Mouse (Mus musculus) ES-E14 (cell line): Measurements from ENCODE around the gene Samt1.
"Not testable (repeated sequence)": the region's sequence is repeated elsewhere in the genome, so short reads cannot be mapped to it uniquely, and the experiment has no call there.

ENCODE experiments used
- CHD2 ChIP-seq: IDR thresholded peaks from 2 replicates; pipeline ENCODE4 v1.6.1; 2014; ENCODE audit warnings: mild to moderate bottlenecking, low read depth, low read length, inconsistent platforms
- HCFC1 ChIP-seq: IDR thresholded peaks from 2 replicates; pipeline ENCODE4 v1.6.1; 2012; ENCODE audit warnings: low read length, inconsistent platforms, borderline replicate concordance; ENCODE audit not compliant: insufficient read depth
- MAFK ChIP-seq: IDR thresholded peaks from 2 replicates; pipeline ENCODE4 v1.6.1; 2014; ENCODE audit warnings: mild to moderate bottlenecking, low read depth, low read length, inconsistent platforms; ENCODE audit not compliant: insufficient read depth
- ZC3H11A ChIP-seq: IDR thresholded peaks from 2 replicates; pipeline ENCODE4 v1.6.1; 2012; ENCODE audit warnings: low read depth, mild to moderate bottlenecking, inconsistent platforms, low read length, borderline replicate concordance

- not testable (repeated sequence) for TF ChIP-seq MAFK, ZC3H11A, CHD2, HCFC1
Measured at GRCm38 (mm10) chrX:153976467-153976866, 36.0 kb downstream of the Samt1 start.
